Mouse (Mus musculus) cerebellum, adult 11-12 months (tissue): Measurements from ENCODE around the gene Cdhr5.

Source experiments
- DNase-seq: peaks from one replicate; pipeline ENCODE4 v3.0.0; 2022

Cdhr5 gene

GRCm38 (mm10) chr7:141276546-141276945, at the start of gene Cdhr5:
Gene Cdhr5, minus strand, starts transcription at chr7:141276786.
- peak; percentile 28 for DNase-seq

DNA sequence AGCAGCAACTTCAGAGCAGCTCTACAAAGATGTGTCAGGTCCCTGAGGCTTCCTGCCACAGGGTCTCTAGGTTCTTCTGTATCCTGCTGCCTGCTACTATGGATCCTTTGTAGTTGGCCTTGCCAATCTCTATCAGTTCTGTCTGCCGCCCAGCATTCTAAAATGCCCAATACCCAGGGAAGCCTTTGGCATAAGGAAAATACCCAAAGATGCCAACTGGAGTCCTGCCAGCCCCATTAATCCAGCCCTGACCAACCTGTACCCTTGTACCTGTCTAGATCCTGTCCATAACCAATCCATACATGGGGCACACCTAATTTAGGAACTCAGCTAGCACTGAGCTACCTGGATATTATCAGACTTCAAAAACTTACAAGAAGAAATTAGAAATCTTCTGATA, 48.1 kb upstream of the Cdhr5 start:
- DNase-seq: peak; percentile 57

- DNase-seq: no peak
Observed at GRCm38 (mm10) chr7:141319446-141319845, 42.9 kb upstream of the Cdhr5 start.

DNA sequence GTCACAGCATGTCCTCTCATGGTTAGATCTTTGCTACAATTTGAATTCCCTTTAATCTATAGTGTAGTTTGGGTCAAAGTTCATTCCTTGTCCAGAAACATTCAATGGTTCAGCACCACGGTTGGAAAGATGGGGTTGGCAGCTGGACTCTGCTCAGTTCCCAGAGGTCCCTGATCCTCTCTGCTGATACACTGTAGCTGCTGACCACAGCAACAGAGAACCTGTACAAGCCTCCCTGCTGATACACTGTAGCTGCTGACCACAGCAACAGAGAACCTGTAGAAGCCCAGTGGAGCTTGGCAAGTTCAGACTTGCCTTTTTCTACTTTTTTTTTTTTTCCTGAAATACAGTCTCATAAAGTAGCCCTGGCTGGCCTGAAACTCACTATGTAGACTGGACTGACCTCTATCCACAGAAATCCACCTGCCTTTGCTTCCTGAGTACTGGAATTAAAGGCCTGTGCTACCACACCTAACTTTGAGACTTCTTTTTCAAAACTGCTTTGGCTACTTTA, 41.1 kb upstream of the Cdhr5 start:
- no peak for DNase-seq

GRCm38 (mm10) chr7:141315974-141316373, 39.4 kb upstream of the Cdhr5 start:
- no peak for DNase-seq

GRCm38 (mm10) chr7:141315076-141315475, 38.5 kb upstream of the Cdhr5 start:
- no peak for DNase-seq

GRCm38 (mm10) chr7:141314416-141314815, 37.8 kb upstream of the Cdhr5 start:
- DNase-seq: no peak

DNA sequence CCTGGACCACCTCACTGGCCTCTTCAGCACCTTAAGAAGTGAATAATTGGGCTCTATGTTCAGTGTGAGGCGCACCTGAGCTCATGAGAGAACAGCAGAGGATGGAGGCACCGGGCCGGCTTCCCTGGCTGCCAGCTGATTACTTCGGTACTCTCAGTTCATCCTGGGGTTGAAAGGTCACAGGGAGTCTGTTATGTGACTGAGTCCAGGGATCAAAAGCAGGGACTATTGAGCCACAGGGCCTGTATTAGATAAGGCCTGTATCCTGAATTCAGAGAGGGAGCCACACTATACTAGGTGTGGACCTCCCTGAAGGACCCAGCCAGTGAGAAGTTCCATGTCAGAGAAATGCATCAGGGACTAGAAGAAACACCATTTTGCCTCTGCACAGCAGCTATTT, 28.0 kb upstream of the Cdhr5 start:
- DNase-seq: no peak

DNA sequence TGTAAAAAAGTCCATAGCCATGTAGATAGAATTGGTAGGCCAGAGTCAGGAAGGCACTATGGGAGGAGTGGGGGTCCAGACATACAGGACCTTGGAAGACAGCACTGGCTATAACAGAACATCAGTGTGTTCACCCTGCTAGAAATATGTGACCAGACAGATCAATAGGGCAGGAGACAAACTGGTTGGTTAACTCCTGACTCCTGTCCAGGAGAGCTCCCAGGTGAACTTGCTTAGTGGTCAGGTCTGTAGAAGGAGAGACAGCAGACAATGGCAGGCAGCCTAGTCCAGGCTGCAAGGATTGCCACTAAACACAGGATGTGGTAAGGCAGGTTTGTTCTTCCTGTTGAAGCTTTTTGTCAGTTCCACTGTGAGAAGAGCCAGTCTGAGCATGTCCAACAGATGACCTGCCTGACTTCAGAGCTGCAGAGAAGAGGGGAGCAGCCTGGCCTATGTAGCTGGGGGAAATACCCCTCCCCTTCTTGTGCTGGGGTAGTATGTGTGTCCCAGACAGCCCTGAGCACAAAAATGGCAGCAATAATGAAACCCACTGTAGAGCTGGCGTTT, 26.2 kb upstream of the Cdhr5 start:
- DNase-seq: no peak

DNA sequence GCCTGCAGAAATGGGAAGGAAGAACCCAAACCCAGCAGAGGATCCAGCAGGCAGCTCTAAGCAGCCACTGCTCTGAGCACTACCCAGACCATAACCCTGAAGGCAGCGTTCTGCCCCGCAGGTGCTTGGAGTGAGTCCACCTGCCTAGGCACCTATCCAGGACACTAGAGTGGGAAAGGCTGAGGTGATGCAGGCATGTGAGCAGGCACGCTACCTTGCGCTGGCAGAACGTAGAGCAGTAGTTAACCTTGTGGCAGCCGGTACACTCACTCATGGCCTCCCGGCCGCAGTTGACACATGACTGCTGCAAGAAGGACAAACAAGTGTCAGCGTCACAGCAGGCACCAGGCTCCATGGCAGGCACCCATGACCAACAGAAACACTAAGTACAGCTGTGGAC, 24.8 kb upstream of the Cdhr5 start:
- peak; percentile 74 for DNase-seq

- peak; percentile 89 for DNase-seq
Observed at GRCm38 (mm10) chr7:141299175-141299574, 22.6 kb upstream of the Cdhr5 start.

DNA sequence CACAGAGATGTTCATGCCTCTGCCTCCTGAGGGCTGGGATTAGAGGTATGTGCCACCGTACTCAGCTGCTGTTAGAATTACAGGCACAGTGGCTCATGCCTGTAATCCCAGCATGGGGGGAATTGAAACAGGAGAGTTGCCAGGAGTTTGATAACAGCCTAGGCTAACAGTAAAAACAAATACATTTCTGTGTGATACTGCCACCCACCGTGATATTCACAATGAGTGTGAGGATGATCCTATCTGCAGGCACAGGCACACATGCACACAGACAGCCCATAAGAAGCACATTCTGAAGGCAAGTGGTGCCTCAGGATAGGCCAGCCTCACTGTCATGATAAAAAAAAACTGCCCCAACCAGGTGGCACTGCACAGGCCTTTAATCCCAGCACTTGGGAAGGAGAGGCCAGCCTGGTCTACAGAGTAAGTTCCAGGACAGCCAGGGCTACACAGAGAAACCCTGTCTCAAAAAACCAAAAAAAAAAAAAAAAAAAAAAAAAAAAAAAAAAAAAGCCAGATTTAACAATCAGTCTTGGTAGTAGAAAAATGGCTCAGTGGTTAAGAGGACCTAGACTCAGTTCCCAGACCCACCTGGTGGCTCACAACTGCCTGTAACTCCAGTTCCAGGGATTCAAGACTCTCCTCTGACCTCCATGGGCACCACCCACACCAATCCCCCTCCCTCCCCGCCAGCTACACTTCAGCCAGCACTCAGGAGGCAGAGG, 21.5 kb upstream of the Cdhr5 start:
- DNase-seq: no peak

DNA sequence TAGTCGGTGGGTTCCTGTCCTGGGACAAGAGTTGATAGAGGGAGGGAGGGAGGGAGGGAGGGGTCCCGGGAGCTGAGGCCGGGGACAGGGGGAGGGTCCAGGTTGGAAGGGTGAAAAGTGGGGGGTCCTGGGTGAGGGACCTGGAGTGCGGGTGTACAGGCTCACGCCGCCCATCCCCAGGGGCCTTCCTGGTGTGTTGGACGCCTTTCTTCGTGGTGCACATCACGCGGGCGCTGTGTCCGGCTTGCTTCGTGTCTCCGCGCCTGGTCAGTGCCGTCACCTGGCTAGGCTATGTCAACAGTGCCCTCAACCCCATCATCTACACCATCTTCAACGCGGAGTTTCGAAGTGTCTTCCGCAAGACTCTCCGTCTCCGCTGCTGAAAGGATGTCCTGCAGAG, 17.9 kb upstream of the Cdhr5 start:
- DNase-seq: no peak

DNA sequence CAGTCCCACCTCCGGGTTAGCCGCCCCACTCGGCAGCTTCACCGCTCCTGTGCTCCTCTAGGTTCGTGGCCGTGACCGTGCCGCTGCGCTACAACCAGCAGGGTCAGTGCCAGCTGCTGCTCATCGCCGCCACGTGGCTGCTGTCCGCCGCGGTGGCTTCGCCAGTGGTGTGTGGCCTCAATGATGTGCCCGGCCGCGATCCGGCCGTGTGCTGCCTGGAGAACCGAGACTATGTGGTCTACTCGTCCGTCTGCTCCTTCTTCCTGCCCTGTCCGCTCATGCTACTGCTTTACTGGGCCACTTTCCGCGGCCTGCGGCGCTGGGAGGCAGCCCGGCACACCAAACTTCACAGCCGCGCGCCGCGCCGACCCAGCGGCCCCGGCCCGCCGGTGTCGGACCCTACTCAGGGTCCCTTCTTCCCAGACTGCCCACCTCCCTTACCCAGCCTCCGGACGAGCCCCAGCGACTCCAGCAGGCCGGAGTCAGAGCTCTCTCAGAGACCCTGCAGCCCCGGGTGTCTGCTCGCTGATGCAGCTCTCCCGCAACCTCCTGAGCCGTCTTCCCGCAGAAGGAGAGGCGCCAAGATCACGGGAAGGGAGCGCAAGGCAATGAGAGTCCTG, 17.4 kb upstream of the Cdhr5 start:
- DNase-seq: no peak

- no peak for DNase-seq
Observed at GRCm38 (mm10) chr7:141292583-141293388, 16.2 kb upstream of the Cdhr5 start.

GRCm38 (mm10) chr7:141291921-141292582, 15.5 kb upstream of the Cdhr5 start, which contains the start of gene Drd4:
Gene Drd4, plus strand, starts transcription at chr7:141292006.
- DNase-seq: no peak

GRCm38 (mm10) chr7:141288042-141288441, 11.5 kb upstream of the Cdhr5 start:
- no peak for DNase-seq

- no peak for DNase-seq
Observed at GRCm38 (mm10) chr7:141282756-141283155, 6.2 kb upstream of the Cdhr5 start.

- DNase-seq: no peak
Observed at GRCm38 (mm10) chr7:141281442-141281841, 4.9 kb upstream of the Cdhr5 start.

DNA sequence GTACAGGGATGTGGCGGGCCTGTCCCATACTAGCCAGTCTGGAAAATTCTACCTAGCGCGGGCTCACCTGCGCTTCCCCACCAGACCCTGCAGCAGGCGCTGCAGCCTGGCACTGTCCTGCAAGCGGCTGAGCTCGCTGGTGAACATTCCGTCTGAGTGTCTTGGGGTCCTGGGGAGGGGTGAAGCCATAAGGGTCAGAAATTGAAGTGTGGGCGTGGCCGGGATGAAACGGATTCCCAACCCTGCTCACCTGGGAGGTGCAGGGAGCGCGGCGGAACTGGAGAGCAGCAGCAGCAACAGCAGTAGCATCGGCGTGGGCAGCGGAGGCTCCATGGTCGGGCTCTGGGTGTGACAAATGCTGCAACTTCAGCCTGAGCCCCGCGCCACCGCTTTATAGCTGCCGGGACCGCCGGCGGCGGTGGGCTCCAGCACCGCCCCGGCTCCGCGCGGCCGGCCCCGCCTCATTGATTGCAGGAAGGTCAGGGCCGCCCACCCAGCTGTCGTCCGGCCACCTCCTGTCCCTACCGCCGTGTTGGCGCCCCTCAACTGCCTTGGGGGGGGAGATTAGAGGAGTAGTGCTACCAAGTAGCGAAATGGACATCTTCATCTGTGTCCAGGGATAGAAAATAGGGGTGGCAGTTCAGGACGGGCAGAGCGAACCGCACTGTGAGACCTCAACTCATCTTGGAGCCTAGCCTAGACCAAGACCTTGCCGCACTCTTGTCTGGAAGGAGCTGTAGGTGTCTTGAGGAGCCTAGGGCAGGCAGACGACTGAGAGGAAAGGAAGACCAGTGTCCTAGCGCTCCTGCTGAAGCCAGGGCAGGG, 2.4 kb upstream of the Cdhr5 start, which contains the start of gene Sct:
Gene Sct, minus strand, starts transcription at position 368 of the 825 bp plus-strand sequence.
- peak; percentile 58 for DNase-seq
